Mouse (Mus musculus) spleen, adult 2 months (tissue): ENCODE data around the gene Gm16181. TPM values are rescaled to one million over a fixed set of nuclear protein-coding genes. Genes with fewer than 3 reads are reported as not detected.

Source experiments
- DNase-seq, 2 experiments: peaks; one replicate each; pipeline versions ENCODE4 v3.0.0 to v3.0.0-alpha.2; 2012 to 2021; ENCODE audit warnings: low spot score in 2 of 2, low read depth in 1 of 2
- H3K27ac ChIP-seq: fragments of 200-500 bp; 2 replicates; pipeline ENCODE4 v1.5.1; 2012; ENCODE audit warnings: low read length, inconsistent platforms; ENCODE audit not compliant: insufficient read depth
- H3K27me3 ChIP-seq: fragments of 200-500 bp; 2 replicates; pipeline ENCODE4 v1.6.1; 2012; ENCODE audit warnings: mild to moderate bottlenecking, moderate library complexity, low read length, inconsistent platforms; ENCODE audit not compliant: control insufficient read depth, insufficient read depth
- H3K36me3 ChIP-seq: fragments of 200-500 bp; 2 replicates; pipeline ENCODE4 v1.6.1; 2012; ENCODE audit warnings: mild to moderate bottlenecking, low read length, inconsistent platforms; ENCODE audit not compliant: control insufficient read depth, insufficient read depth
- H3K4me1 ChIP-seq: fragments of 200-500 bp; 2 replicates; pipeline ENCODE4 v1.6.1; 2011; ENCODE audit warnings: inconsistent platforms; ENCODE audit not compliant: control insufficient read depth, insufficient read depth, insufficient read length
- H3K4me3 ChIP-seq: fragments of 200-500 bp; 2 replicates; pipeline ENCODE4 v1.5.1; 2011; ENCODE audit warnings: mild to moderate bottlenecking, inconsistent platforms; ENCODE audit not compliant: insufficient read depth, insufficient read length; ENCODE audit errors: extremely low read depth
- CTCF ChIP-seq: fragments of 200-500 bp; IDR thresholded peaks from 2 replicates; pipeline ENCODE4 v1.5.1; 2011; ENCODE audit warnings: mild to moderate bottlenecking, inconsistent platforms; ENCODE audit not compliant: insufficient read depth, insufficient read length, insufficient replicate concordance; ENCODE audit errors: extremely low read depth
- POLR2A ChIP-seq: fragments of 200-500 bp; IDR thresholded peaks from 2 replicates; pipeline ENCODE4 v1.6.1; 2011; ENCODE audit warnings: low read depth, low read length, inconsistent platforms
- WGBS: fragments of 180-500 bp; shearing (Covaris S2); methylation state at CpG from one replicate; pipeline ENCODE4 v1.1.7; 2018; 5-methylcytosine and 5-hydroxymethylcytosine counted together
- polyA plus RNA-seq: library from polyadenylated mRNA; depleted of rRNA; stranded (reverse); fragments of >200 nt; gene quantifications from 2 replicates; pipeline ENCODE4 v1.2.3, GENCODE M21; 2012; rRNA removed

Gene Gm16181
- polyA plus RNA-seq, 1 experiment, result 0.34 TPM

- no peak for TF ChIP-seq CTCF
- TF ChIP-seq POLR2A, result no peak
- H3K27ac ChIP-seq, result no peak overlapping the region
- H3K27me3 ChIP-seq, result no peaks in the 10 kb centered on the region
- DNase-seq, result peak in 1 of 2 experiments; percentile 59
- peaks cover 9% of the 10 kb centered on the region; the same call in 1 of the 2 replicates for H3K4me1 ChIP-seq
- peaks cover 19% of the 10 kb centered on the region for H3K36me3 ChIP-seq
- H3K4me3 ChIP-seq, result no peak overlapping the region
- 52% methylated on average over 3 of the region's 3 CpGs for WGBS
Observed at GRCm38 (mm10) chr17:35269653-35270347, 49.2 kb downstream of the Gm16181 start.

- Histone ChIP-seq H3K27me3 (no peaks in the 10 kb centered on the region), H3K4me1 (peaks cover 2% of the 10 kb centered on the region; the same call in 1 of the 2 replicates), H3K36me3 (peaks cover 5% of the 10 kb centered on the region; the same call in 1 of the 2 replicates), H3K4me3 (no peak overlapping the region), H3K27ac (no peak overlapping the region)
- TF ChIP-seq CTCF, result no peak
- TF ChIP-seq POLR2A, result no peak
- WGBS, result 87% methylated on average over 3 of the region's 3 CpGs
- no peak for DNase-seq
Observed at GRCm38 (mm10) chr17:35272249-35272648, 51.6 kb downstream of the Gm16181 start.

Other genes with a start within 250 kb of the Gm16181 start
- gene Hspa1a, start 248.7 kb upstream of the Gm16181 start, polyA plus RNA-seq, result 4.2 and 6.7 TPM in 2 replicates
- 0.05 and 0.06 TPM in 2 replicates for gene Hspa1l, start 248.1 kb upstream of the Gm16181 start, polyA plus RNA-seq
- 60.7 and 65.2 TPM in 2 replicates for gene Lsm2, start 239.0 kb upstream of the Gm16181 start, polyA plus RNA-seq
- gene Vars, start 219.8 kb upstream of the Gm16181 start, polyA plus RNA-seq, result 489 and 697 TPM in 2 replicates
- gene Vwa7, start 204.3 kb upstream of the Gm16181 start, polyA plus RNA-seq, result 0.72 and 0.90 TPM in 2 replicates
- 7.3 and 14.7 TPM in 2 replicates for gene Sapcd1, start 192.8 kb upstream of the Gm16181 start, polyA plus RNA-seq
- 8.6 and 9.5 TPM in 2 replicates for gene Msh5, start 174.1 kb upstream of the Gm16181 start, polyA plus RNA-seq
- gene Clic1, start 170.9 kb upstream of the Gm16181 start, polyA plus RNA-seq, result 123 and 134 TPM in 2 replicates
- 18.4 and 18.9 TPM in 2 replicates for gene Ddah2, start 161.8 kb upstream of the Gm16181 start, polyA plus RNA-seq
- gene Ly6g6c, start 155.4 kb upstream of the Gm16181 start, polyA plus RNA-seq, result 0.47 and 0.59 TPM in 2 replicates
- 4.8 and 5.6 TPM in 2 replicates for gene Mpig6b, start 154.7 kb upstream of the Gm16181 start, polyA plus RNA-seq
- 0.31 and 0.39 TPM in 2 replicates for gene Ly6g6e, start 143.9 kb upstream of the Gm16181 start, polyA plus RNA-seq
- gene Ly6g6d, start 142.8 kb upstream of the Gm16181 start, polyA plus RNA-seq, result 1.3 and 1.8 TPM in 2 replicates
- 7.8 and 9.7 TPM in 2 replicates for gene Ly6g6f, start 135.2 kb upstream of the Gm16181 start, polyA plus RNA-seq
- gene Abhd16a, start 131.6 kb upstream of the Gm16181 start, polyA plus RNA-seq, result 119 and 154 TPM in 2 replicates
- not detected in 2 replicates for gene Ly6g5c, start 112.6 kb upstream of the Gm16181 start, polyA plus RNA-seq
- 2.4 and 2.9 TPM in 2 replicates for gene Ly6g5b, start 105.4 kb upstream of the Gm16181 start, polyA plus RNA-seq
- 20.9 and 29.9 TPM in 2 replicates for gene Gpank1, start 99.4 kb upstream of the Gm16181 start, polyA plus RNA-seq
- gene Csnk2b, start 98.8 kb upstream of the Gm16181 start, polyA plus RNA-seq, result 176 and 238 TPM in 2 replicates
- gene D17H6S53E, start 94.5 kb upstream of the Gm16181 start, polyA plus RNA-seq, result 6.8 and 10.0 TPM in 2 replicates
- gene Apom, start 88.8 kb upstream of the Gm16181 start, polyA plus RNA-seq, result 0.12 and 0.18 TPM in 2 replicates
- gene Bag6, start 85.7 kb upstream of the Gm16181 start, polyA plus RNA-seq, result 166 and 202 TPM in 2 replicates
- 362 and 462 TPM in 2 replicates for gene Prrc2a, start 55.9 kb upstream of the Gm16181 start, polyA plus RNA-seq
- gene Aif1, start 44.8 kb upstream of the Gm16181 start, polyA plus RNA-seq, result 8.3 and 10.2 TPM in 2 replicates
- gene Lst1, start 32.4 kb upstream of the Gm16181 start, polyA plus RNA-seq, result 109 and 112 TPM in 2 replicates
- 531 and 756 TPM in 2 replicates for gene Ltb, start 26.4 kb upstream of the Gm16181 start, polyA plus RNA-seq
- gene Tnf, start 18.8 kb upstream of the Gm16181 start, polyA plus RNA-seq, result 7.5 and 13.2 TPM in 2 replicates
- gene Lta, start 15.5 kb upstream of the Gm16181 start, polyA plus RNA-seq, result 24.8 and 26.8 TPM in 2 replicates
- gene Atp6v1g2, start 12.8 kb downstream of the Gm16181 start, polyA plus RNA-seq, result 5.0 TPM in 2 replicates
- 16.9 and 29.1 TPM in 2 replicates for gene Nfkbil1, start 15.0 kb downstream of the Gm16181 start, polyA plus RNA-seq
- gene Ddx39b, start 20.9 kb downstream of the Gm16181 start, polyA plus RNA-seq, result 284 and 323 TPM in 2 replicates
- 1,148 and 1,488 TPM in 2 replicates for gene H2-D1, start 41.9 kb downstream of the Gm16181 start, polyA plus RNA-seq
- gene H2-Q1, start 99.6 kb downstream of the Gm16181 start, polyA plus RNA-seq, result not detected in 2 replicates
- 0.48 and 0.58 TPM in 2 replicates for gene H2-Q2, start 121.4 kb downstream of the Gm16181 start, polyA plus RNA-seq
- gene H2-Q4, start 158.8 kb downstream of the Gm16181 start, polyA plus RNA-seq, result 249 and 304 TPM in 2 replicates
- gene H2-Q6, start 204.0 kb downstream of the Gm16181 start, polyA plus RNA-seq, result 239 and 253 TPM in 2 replicates
- 667 and 745 TPM in 2 replicates for gene H2-Q7, start 218.3 kb downstream of the Gm16181 start, polyA plus RNA-seq
- 7.7 and 11.0 TPM in 2 replicates for gene H2-Q10, start 249.3 kb downstream of the Gm16181 start, polyA plus RNA-seq